Mouse (Mus musculus): ENCODE data around the gene Ccdc42.

Ccdc42 gene

GRCm38 (mm10) chr11:68586721-68587120 is at the start of gene Ccdc42:
TSS of gene Ccdc42 (plus strand) at chr11:68587021.
- no peak for DNase-seq

DNA sequence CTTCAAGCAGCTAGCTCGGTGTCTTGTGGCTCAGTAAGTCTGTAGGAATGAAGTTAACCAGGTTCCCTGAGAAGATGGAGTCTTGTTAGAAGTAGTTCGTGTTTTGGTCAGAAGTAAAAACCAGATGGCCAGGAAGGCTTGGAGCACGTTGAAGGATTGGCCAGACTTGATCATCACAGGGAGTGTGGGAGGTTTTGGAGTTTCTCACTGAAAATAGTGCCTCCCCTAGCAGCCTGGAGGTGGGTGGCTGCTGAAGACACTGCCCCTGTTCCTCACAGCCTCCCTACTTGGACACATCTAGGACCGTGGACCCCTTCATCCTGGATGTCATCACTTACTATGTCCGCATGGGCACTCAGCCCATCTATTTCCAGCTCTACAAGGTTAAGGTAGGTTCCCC is 47.2 kb upstream of the Ccdc42 start:
- DNase-seq = no peak

GRCm38 (mm10) chr11:68544554-68544953 is 42.3 kb upstream of the Ccdc42 start:
- no peak for DNase-seq

DNA sequence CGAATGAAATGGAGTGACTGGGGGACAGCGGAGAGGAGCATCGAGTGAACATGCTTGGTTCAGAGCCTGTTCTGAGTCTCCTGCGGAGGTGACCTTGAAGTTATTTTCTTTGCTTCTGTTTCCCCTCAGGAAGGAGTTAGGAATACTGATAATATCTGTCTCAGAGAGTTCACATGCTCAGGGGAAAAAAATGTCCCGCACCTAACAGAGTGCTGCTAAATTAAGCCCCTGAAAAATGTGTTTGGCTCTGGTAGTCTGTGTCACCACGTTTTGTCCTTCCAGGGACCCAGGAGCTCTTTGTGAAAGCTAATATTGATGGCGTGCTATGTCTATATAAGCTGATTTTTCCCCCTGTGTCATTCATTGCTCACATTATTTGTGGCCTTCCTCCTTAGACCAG is 41.6 kb upstream of the Ccdc42 start:
- no peak for DNase-seq

GRCm38 (mm10) chr11:68545682-68546222 is 41.1 kb upstream of the Ccdc42 start:
- no peak for DNase-seq

DNA sequence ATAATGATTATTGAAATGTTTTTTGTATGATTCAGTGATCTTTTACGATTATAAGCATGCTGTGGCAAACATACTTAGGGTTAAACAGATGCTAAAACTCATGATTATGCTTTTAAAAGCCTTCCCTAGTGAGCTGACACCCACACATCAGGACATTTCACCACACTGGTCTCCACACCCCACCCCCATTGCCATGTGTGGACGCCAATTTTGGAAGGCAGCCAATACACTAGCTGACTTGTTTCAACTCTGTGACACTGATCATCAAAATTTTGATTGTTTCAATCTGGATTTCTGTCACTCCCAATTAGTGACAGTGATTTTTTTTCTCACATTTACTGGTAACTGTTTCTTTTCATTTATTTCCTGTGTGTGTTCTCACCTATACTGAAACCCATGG is 39.3 kb upstream of the Ccdc42 start:
- DNase-seq = peak; percentile 43 to 44

- DNase-seq = no peak
Observed at GRCm38 (mm10) chr11:68549597-68549996, 37.2 kb upstream of the Ccdc42 start.

DNA sequence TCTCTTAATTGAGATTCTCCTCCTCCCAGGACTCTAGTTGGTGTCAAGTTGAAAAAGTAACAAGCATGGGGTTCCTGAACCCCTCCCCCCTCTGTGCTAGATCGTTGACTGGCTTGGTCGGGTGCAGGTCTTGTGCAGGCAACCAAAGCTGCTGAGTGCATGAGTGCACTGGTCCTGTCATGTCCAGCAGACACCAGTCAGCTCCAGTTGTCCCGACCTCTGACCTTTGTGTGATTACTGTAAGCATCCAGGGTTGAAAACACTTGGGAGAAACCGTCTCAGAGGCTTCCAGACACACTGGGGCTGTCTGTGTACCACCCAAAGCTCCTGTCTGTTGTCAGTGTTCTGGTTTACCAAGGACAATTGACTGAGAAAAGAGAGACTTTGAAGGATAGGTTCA is 36.5 kb upstream of the Ccdc42 start:
- DNase-seq = no peak

DNA sequence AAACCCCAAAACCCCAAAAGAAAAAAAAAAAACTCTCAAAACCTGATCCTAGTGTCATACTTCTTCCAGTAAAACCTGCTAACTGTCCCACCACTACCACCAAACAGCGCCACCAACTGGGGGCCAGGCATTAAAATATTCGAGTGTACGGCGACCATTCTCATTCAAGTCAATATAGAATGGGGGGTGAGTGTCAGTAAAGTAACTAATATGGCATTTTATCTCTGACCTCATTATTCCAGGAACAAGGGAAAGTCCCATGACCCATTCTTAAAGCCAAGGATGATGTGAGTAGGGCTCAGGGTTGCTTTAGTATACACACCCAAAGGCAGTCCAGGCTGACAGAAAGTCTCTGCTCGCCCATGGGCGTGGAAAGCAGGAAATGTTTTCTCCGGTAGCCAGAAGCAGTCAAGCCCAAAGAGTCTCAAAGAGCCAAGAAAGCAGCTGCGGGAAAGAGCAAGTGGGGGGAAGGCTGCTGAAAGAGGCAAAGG is 32.8 kb upstream of the Ccdc42 start:
- DNase-seq = peak in 1 of 2 experiments; percentile 39

- DNase-seq = peak; percentile 87 to 93
Observed at GRCm38 (mm10) chr11:68555918-68556584, 30.8 kb upstream of the Ccdc42 start, which contains the start of gene Mfsd6l. TSS of gene Mfsd6l (plus strand) at chr11:68556186.

DNA sequence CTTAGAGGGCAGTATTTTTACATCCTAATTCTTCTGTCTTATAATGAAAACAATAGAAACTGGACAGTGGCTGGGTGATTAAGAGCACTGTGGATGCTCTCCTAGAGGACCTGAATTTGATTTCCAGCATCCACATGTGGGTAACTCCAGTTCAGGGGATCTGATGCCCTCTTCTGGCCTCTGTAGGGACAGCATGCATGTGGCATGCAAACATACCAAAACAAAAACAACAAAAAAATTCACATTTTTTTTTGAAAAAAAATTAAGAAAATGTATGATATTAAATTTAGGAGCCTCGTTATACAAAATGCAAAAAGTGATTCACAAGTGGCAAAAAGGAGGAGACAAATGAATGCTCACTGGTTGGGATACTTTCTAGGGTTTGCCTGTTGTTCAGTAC is 27.3 kb upstream of the Ccdc42 start:
- no peak for DNase-seq

GRCm38 (mm10) chr11:68561957-68562950 is 24.6 kb upstream of the Ccdc42 start:
- DNase-seq = no peak

- DNase-seq = no peak
Observed at GRCm38 (mm10) chr11:68564356-68565031, 22.3 kb upstream of the Ccdc42 start.

- no peak for DNase-seq
Observed at GRCm38 (mm10) chr11:68565032-68565429, 21.8 kb upstream of the Ccdc42 start.

DNA sequence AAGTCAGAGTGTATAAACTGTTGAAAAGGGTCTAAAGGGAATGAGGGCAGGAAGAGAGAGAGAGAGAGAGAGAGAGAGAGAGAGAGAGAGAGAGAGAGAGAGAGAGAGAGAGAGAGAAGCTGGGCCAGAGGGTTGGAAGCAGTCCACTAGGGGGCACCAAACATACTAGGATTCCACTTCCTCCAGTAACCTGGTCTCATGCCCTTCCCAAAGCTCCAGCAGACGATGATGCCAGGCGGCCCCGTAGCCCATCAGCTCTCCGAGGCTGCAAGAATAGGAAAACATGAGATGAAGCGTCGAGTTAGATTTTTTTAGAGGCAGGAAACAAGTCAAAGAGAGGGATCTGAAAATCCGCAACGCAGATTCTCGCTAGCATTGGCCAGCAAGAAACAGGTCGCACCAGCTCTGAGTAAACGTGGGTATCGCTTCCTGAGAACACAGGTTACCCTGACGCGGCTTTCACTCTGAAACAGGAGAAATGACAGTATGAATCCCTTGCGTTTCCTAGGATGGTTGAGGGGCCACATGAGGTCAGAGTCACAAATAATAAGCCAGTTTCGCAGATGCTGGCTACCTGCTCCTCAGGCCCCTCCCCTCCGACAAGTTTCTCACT is 20.3 kb upstream of the Ccdc42 start:
- DNase-seq = peak; percentile 39 to 63

DNA sequence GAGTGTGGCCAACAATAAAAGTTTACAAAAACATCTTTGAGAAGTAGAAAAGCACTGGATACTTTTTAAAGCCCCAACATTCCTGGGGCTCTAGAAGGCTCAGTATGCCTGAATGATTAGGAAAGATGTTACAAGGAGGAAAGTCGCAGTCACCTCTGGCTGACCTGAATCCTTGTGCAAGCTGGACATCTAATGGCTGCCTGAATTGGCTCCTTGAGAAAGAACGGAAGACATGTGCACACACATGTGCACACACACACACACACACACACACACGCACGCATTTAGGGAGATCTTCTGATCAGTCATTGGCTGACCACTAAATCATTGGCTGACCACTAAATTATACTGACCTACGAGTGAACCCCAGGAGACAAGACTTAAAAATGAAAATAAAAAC is 16.0 kb upstream of the Ccdc42 start:
- DNase-seq = peak; percentile 31 to 47

GRCm38 (mm10) chr11:68577076-68577475 is 9.7 kb upstream of the Ccdc42 start:
- DNase-seq = no peak

DNA sequence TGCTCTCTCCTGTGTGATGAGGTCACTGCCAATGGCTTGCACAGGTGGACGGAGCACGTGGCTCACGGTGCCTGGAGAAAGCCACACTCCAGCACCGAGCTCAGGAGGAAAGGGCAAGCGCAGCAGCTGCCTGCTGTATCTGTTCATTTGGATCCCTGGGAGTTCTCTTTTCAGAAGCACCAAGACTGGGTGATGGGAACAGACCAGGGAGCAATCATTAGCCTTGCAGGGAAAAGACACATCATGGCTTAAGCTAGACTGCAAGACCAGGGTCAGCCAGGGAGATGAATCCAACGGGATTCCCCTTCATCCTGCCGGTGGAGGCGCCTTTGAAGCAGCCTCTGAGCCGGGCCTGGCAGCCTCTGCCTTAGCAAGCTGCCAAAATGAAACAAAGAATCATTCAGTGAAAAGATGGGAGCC is 7.3 kb upstream of the Ccdc42 start:
- DNase-seq = no peak

- no peak for DNase-seq
Observed at GRCm38 (mm10) chr11:68580566-68580965, 6.3 kb upstream of the Ccdc42 start.

DNA sequence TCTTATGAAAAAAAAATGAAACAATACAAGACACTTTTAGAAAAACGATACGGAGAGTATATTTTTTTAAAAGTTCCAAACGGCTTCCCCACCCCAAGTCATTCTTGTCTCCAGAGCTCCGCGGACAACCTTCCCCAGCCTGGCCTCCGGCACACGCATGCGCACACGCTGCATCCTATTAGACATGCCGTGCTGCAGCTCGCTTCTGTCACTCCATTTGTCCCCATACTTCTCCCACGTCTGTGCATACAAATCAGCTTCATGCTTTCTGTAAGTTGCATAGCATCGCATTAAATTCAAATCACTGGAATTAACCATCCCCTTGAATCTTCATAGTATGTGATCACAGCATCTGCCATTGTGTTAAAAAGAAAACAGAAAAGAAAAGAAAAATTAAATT is 3.6 kb upstream of the Ccdc42 start:
- no peak for DNase-seq

DNA sequence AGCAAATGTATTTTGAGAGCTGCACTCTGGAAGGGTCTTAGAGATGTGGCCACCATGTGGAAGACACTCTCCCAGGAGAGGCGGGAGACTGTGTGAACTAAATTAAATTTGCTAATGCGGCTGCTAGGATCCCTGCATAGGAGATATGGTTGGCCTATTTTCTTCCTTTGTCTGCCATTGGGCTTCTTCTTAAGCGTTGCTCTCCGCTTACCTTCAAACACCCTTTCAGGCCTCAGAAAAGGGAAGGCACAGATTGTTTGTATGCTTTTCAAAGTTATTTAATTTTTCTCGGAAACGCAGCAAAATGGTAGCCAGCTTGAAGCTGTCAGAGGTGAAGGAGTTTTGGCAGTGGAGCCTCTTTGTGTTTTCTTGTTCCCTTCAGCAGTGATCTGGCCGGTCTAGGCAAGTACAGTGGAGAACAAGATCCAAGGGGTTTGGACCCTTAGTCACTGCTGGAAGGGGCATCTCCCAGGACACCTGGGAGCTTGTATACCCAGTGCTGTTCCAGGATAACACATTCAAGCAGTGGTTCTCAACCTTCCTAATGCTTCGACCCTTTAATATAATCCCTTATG is 2.8 kb upstream of the Ccdc42 start:
- DNase-seq = no peak

- DNase-seq = no peak
Observed at GRCm38 (mm10) chr11:68585890-68586289, 931 bp upstream of the Ccdc42 start.

Measured in lung, adult 18-20 months (tissue).